Mouse (Mus musculus): ENCODE measurements around the gene Plet1.

GRCm38 (mm10) chr9:50500974-50501501, 6.7 kb downstream of the Plet1 start:
- TF ChIP-seq CTCF (IDR thresholded peaks at IDR 0.05; ENCODE audit: low read depth) (no peak), EP300 (optimal IDR thresholded peaks at IDR 0.05) (no peak)

Measured in stomach, postnatal 0 days (tissue).